Mouse (Mus musculus) C2C12 (cell line): ENCODE data around the gene Sirpa.

ENCODE experiments used
- CTCF ChIP-seq: IDR thresholded peaks from one replicate; pipeline ENCODE4 v1.5.1; 2011; ENCODE audit not compliant: control insufficient read depth, insufficient read depth, insufficient read length
- MYOD1 ChIP-seq: IDR thresholded peaks from one replicate; pipeline ENCODE4 v1.6.1; 2011; ENCODE audit warnings: low read depth; ENCODE audit not compliant: control insufficient read depth, insufficient read length
- USF1 ChIP-seq: IDR thresholded peaks from one replicate; pipeline ENCODE4 v1.6.1; 2011; ENCODE audit warnings: low read depth, mild to moderate bottlenecking, control low read depth, moderate library complexity

DNA sequence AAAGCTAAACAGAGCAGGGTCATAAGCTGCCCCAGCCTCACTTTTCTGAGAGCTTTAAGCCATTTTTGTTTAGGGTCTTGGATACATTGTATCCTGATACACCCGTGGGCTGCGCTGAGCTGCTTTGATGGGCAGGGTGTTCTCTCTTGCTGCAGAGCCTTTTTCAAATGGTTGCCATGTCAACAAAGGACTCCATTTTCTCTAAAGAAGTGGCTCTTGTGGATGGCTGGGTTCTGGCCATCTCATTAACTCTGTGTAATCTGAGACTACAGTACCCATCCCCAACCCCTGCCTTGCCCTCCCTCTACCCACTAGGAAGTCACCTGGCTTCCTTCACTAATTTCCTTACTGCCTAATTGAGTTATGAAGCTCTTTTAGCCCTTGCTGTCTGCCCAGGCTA, 85.0 kb downstream of the Sirpa start:
- TF ChIP-seq CTCF (no peak), MYOD1 (no peak), USF1 (no peak)
